Mouse (Mus musculus) regulatory T cell (primary cell): ENCODE data around the gene Dusp13.

Experiments used
- in situ Hi-C: fragments of 300-600 bp; cut with MboI, MseI; formaldehyde crosslinking; loops from one replicate; pipeline ENCODE4 v1.15.1; 2025; ENCODE audit warnings: high pct_unique_total_duplicates

The Dusp13 gene

DNA sequence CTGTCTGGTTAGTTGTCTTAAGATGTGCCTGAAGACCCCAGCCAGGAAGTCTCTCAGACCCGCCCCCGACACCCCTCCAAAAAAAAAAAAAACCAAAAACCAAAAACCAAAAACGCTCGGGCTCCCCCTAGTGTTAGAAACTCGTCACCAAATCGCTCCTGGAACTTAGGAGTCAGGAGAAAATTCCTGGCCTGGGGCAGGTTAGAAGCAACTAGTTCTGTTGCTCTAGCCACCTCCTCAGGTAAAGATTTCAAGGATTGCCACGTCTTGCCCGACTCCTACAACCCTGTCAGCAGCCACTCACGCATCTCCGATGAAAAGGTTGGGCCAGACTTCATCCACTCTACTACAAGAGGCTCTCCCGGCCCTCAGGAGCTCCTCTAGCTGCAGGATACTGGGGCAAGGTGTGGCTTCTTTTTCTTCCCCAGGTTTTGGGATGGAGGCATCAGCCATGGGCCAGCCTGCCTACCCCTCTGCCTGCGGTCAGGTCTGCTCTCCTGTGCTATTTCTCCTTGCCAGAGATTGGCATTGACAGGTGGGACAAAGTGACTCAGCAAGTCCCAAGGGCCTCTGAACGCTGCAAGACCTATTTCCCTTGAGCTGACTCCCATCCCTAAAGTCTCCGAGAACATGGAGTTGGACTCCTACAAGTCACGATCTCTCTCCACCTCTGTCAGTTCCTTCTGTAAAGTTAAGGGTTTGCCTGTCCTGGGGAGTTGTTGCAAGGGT is 2.7 kb downstream of the Dusp13 start:
- in situ Hi-C loops: loop anchor here (5.0 kb wide), 1 partner anchor 79 kb away; the partner anchor contains the start of gene Vdac2

DNA sequence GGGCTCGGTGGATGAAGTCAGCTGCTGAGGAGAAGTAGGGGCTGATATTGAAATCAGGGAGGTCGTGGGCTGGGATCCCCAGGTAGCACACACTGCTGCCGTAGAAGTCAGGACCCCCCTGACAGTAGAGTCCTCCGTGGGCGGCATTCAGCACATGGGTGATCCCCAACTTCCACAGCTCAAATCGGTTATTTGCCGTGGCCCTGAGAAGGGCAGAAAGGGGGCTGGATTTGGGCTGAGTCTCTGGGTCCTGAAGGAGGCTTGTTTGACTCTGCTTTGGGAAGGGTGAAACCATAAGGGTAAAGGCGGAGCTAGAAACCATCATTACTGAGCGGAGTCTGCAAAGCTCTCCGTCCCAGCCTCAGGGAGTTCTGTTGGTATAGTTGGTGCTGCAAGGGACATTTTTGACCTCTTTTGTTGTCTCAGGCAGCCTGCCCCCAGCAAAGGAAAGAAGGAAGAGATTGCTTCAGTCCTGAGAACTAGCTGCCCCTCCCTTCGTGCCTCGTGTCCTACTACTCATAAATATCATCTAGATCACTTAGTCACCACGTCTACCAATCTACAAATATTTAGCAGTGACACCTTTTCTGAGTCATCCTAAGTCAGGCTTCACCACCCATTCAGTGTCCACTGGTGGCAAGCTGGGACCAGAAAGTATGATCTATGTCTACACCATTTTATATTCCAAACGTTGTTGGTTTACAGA is 3.4 kb downstream of the Dusp13 start:
- in situ Hi-C loops: loop anchor here (5.0 kb wide), 1 partner anchor 80 kb away; the partner anchor contains the start of gene Vdac2

DNA sequence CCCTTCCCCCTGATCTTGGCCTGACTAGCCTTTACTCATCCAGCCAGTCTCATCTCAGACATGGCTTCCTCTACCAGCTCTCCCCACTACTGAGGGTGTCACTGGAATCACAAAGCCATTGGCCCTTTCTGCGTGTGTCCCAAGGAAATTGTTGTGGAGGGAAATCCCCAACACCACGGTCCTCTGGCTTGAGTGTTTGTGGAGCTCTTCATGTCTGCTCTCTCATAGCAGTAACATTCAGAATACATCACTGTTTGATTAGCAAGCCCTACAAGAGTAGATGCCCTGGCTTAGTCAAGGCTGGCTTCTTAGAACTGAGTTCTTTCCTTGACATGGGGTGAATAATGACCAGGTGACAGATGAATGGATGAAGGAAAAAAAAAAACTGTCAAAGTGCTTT is 4.1 kb downstream of the Dusp13 start:
- in situ Hi-C loops: loop anchor here (5.0 kb wide), 1 partner anchor 80 kb away; the partner anchor contains the start of gene Vdac2

DNA sequence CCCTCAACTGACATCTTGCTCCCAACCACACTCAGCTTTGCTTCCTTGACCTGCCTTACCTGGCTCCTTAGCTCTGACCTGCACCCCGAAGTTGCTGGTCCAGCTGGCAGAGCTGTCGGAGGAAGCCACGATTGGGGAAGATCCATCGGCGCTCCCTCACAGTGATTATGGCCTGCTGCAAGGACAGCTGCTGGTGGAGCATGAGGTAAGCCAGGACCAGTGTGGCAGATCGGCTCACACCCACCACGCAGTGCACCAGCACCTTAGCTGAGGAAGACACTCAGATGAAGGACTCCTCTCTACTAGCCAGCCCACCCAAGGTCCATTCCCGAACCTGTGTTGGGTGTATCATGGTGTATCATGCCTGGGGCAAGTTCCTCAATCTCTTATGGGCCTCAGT is 4.7 kb downstream of the Dusp13 start:
- in situ Hi-C loops: loop anchor here (5.0 kb wide), 1 partner anchor 81 kb away; the partner anchor contains the start of gene Vdac2

GRCm38 (mm10) chr14:21745149-21745548 is 5.8 kb downstream of the Dusp13 start:
- in situ Hi-C loops: loop anchor here (5.0 kb wide), 1 partner anchor 82 kb away; the partner anchor contains the start of gene Vdac2

DNA sequence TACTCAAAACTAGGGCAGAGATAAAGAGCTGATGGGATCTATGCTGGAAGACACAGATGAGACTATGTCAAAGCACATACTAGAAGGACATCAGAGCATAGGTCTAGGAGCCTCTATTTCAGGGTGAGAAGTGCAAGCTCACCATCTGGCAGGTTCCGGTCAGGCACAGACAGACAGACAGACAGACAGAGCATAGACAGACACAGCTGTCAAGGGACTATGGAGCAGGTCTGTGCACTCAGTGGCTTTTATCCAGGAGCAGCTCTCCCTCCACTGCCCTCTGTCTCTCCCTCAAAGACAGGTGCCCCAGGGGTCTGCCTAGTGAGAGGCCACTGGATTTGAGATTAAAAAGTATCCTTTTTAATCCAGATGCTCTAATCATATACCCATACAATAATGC is 6.8 kb downstream of the Dusp13 start:
- in situ Hi-C loops: loop anchor here (5.0 kb wide), 1 partner anchor 607 kb away; no protein-coding TSS in a partner anchor

- in situ Hi-C loops: loop anchor here (5.0 kb wide), 1 partner anchor 605 kb away; no protein-coding TSS in a partner anchor
Observed at GRCm38 (mm10) chr14:21742441-21742840, 8.5 kb downstream of the Dusp13 start.

DNA sequence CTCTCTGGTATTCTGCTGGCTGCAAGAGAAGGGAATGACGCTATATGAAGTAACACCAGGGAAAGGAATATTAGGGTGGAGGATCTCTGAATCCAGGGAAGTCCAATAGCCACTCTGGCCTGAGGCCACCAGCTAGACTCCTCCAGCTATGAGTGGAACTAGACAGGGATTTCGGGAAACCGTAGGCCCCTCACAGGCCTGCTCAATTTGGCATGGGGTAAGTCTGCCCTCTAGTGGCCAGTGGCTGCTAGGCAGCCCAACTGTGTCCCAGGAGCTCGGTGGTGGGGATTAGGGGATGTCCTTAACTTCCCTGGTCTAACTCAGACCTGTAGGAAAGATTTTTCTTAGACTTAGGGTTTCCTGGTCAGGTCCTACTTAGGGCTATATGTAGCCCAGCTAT is 9.2 kb downstream of the Dusp13 start:
- in situ Hi-C loops: loop anchor here (5.0 kb wide), 1 partner anchor 604 kb away; no protein-coding TSS in a partner anchor

- in situ Hi-C loops: loop anchor here (5.0 kb wide), 1 partner anchor 604 kb away; no protein-coding TSS in a partner anchor
Observed at GRCm38 (mm10) chr14:21741314-21741713, 9.7 kb downstream of the Dusp13 start.

- in situ Hi-C loops: loop anchor here (5.0 kb wide), 1 partner anchor 603 kb away; no protein-coding TSS in a partner anchor
Observed at GRCm38 (mm10) chr14:21740345-21740744, 10.6 kb downstream of the Dusp13 start.

- in situ Hi-C loops: no loop called here
Observed at GRCm38 (mm10) chr14:21733131-21733905, 17.7 kb downstream of the Dusp13 start.

DNA sequence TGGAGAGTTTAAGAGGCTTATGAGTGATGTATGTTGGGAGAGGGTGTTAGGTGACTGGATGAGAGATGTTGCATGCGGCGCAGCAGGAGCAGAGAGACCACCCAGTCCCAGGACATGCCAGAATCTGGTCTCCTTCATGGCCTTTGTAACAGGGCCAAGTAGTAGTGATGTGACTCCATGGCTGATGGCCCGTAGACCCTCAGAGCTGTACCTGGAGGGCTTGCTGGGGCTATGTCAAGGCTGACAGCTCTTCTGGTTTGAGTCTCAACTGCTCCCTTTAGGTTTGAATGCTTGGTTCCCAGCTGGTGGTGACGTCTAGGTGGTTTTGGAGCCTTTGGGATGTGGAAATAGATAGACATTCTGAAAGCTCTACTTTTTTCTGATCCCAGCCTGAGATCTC is 21.0 kb downstream of the Dusp13 start:
- in situ Hi-C loops: loop anchor here (10.0 kb wide), 1 partner anchor 975 kb away; no protein-coding TSS in a partner anchor

DNA sequence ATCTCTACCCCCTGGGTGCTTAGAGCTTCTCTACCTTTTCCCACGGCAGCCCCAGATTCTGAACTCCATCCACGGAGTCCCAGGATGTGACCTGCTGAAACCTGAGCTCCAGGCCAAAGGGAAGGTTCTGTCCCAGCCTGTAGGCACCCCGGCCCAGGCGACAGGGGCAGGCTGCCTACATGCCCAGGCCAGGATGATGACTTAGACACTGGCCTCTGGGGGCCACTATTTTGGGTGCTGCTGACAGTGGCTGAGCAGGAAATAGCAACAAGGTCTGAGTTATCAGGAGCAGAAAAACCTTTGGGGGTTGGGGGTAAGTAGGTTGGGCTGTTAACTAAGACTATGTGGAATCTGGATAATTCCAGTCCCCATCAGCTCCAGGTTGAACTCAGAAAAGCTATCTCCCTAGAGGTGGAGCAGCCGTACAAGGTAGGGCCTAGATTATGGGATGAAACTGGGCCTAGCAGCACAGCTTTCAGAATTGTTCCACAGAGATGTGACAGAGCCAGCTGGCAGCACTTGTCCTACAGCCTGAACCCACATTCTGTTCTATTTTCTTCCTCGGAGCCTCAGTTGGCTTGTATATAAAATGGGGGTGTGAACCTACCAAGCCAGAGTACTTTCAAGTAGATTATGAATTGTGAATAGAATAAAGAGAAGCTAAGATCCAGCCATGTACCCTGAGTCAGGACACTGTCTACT is 21.8 kb downstream of the Dusp13 start:
- in situ Hi-C loops: loop anchor here (10.0 kb wide), 1 partner anchor 974 kb away; no protein-coding TSS in a partner anchor

DNA sequence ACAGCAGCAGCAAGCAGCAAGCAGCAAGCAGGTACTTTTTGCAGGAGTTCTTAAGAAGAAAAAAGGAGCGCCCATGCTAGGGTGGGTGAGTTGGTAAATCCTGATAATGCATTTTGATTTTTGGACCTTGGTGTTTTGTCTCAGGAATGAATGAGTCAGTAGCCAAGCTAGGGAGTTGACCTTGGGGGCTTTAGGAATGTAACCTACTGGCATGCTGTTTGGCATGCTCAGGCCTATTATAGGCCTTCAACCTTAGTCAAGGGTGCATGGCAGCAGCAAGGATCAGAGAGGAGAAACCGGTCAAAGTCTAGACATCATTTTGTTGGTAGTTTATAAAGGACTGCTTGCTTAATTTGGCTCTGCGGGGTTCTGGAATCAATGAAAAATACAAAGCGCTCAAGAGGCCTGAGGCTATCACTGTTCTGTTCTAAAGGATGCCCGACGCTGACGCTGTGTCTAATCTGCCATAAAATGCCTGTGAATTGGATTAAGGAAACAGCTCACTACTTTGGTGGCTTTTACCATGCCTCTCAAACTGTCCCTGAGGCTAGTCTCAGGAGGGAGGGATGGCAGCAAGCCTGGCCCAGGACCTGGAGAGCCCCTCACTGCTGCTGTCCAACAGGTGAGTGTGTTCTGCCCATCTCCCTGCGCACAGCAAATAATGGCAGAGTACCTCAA is 28.8 kb downstream of the Dusp13 start:
- in situ Hi-C loops: loop anchor here (10.0 kb wide), 1 partner anchor 967 kb away; no protein-coding TSS in a partner anchor

DNA sequence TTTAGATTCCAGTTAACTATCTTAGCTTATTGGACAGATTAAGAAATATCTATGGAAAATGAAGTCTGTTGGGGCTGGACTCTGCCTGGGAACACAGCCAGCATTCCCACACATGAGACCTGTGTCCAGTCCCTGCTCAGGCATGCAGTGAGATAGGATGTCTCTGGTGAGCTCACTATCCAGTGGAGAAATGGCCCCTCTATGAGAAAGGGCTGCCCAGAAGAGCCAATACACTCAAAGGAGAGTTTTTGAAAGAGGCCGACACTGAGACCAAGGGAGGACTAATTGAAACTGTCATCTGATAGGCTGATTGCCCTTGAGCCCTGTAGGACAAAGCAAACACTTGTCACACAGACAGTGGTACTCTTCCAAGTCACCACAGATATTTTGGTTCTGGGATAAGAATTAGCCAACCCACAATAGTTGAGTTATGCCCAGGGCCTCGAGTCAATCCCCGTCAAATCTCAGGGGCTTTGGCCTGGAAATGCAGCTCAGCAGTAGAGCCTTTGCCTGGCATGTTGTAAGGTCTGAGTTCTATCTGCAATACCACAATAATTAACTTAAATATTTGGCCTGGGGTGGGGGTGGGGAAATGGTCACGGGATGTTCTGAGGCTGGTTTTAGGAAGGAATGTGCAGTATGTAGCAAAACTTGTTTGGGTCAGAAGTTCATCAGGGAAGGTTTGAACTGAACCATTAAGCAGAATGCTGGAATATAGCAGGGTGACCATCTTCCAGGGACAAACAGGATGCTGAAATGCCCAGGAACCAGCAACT is 30.4 kb downstream of the Dusp13 start:
- in situ Hi-C loops: loop anchor here (10.0 kb wide), 1 partner anchor 966 kb away; no protein-coding TSS in a partner anchor

DNA sequence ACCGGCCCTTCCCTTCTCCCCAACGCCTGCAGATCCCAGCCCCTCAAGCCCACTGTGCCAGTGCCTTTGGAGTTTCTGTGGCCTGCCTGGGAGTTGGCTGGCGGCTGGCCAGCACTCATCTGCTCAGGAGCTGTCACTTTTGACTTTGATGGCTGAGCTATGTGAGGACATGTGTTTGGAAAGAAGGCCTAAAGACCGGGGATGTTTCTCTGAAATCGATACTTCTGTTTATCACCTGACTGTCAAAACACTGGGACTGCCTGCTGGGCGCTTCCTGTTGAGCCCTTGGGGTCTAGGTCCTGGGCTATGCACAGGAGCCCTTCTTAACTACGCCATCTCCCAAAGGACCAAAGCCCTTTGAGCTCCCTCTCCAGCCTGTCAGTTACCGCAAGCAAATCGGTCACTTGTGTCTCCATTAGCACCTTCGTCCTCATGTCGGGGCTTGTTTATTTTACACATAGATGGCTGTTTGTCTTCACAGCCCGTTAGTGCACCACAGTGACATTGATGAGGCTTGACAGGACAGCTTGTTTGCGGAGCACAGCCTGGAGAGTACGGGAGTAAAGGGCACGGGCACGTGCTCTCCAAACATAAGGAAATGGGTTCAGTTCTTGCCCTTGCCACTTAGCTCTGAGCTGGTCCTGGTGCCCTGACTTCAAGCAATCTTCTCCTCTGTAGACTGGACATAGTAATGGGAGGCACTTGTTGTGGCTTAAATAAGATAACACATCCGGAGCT is 31.2 kb downstream of the Dusp13 start:
- in situ Hi-C loops: loop anchor here (10.0 kb wide), 1 partner anchor 965 kb away; no protein-coding TSS in a partner anchor

- in situ Hi-C loops: no loop called here
Observed at GRCm38 (mm10) chr14:21714486-21714885, 36.5 kb downstream of the Dusp13 start, which contains the start of gene Dupd1. Gene Dupd1, minus strand, starts transcription at chr14:21714576.

- in situ Hi-C loops: no loop called here
Observed at GRCm38 (mm10) chr14:21711231-21711630, 39.8 kb downstream of the Dusp13 start.
